Mouse (Mus musculus) lung, adult 2 months (tissue): ENCODE data around the gene Rab6a. TPM values are rescaled to one million over a fixed set of nuclear protein-coding genes. Genes with fewer than 3 reads are reported as not detected.

Experiments
- DNase-seq: peaks from one replicate; pipeline ENCODE4 v3.0.0; 2022
- H3K4me1 ChIP-seq: fragments of 200-500 bp; 2 replicates; pipeline ENCODE4 v1.6.1; 2011; ENCODE audit warnings: low read length; ENCODE audit not compliant: control insufficient read depth, insufficient read depth
- H3K4me3 ChIP-seq: fragments of 200-500 bp; replicated peaks from 2 replicates; pipeline ENCODE3; 2011; ENCODE audit warnings: low read depth, mild to moderate bottlenecking, control low read depth, low read length; ENCODE audit errors: extremely low read depth
- CTCF ChIP-seq: fragments of 200-500 bp; IDR thresholded peaks from 2 replicates; pipeline ENCODE4 v1.5.1; 2011; ENCODE audit warnings: mild to moderate bottlenecking, low read length, control low read depth; ENCODE audit not compliant: insufficient read depth
- POLR2A ChIP-seq: fragments of 200-500 bp; IDR thresholded peaks from 2 replicates; pipeline ENCODE4 v1.6.1; 2011; ENCODE audit warnings: low read depth, mild to moderate bottlenecking, control low read depth, low read length, borderline replicate concordance; ENCODE audit errors: extremely low read depth
- WGBS: fragments of 180-500 bp; shearing (Covaris S2); methylation state at CpG from one replicate; pipeline ENCODE4 v1.1.7; 2018; 5-methylcytosine and 5-hydroxymethylcytosine counted together
- polyA plus RNA-seq: library from polyadenylated mRNA; depleted of rRNA; stranded (reverse); fragments of >200 nt; gene quantifications from 2 replicates; pipeline ENCODE4 v1.2.3, GENCODE M21; 2012; rRNA removed

The Rab6a gene
- polyA plus RNA-seq, 1 experiment: 30.3 TPM

GRCm38 (mm10) chr7:100688471-100688870 is 81.3 kb downstream of the Rab6a start:
- Histone ChIP-seq H3K4me1 (no peaks in the 10 kb centered on the region), H3K4me3 (no peak overlapping the region)
- TF ChIP-seq POLR2A (no peak), CTCF (no peak)
- WGBS: 80% methylated on average over 7 of the region's 7 CpGs
- no peak for DNase-seq

Other genes starting within 250 kb of the Rab6a start
- 14.7 and 16.6 TPM in 2 replicates for gene C2cd3, start 235.2 kb upstream of the Rab6a start, polyA plus RNA-seq
- gene Ppme1, start 235.1 kb upstream of the Rab6a start, polyA plus RNA-seq: 77.0 and 93.3 TPM in 2 replicates
- 5.0 and 7.8 TPM in 2 replicates for gene Ucp3, start 134.4 kb upstream of the Rab6a start, polyA plus RNA-seq
- gene Ucp2, start 114.1 kb upstream of the Rab6a start, polyA plus RNA-seq: 467 and 695 TPM in 2 replicates
- 8.3 and 15.2 TPM in 2 replicates for gene Dnajb13, start 92.5 kb upstream of the Rab6a start, polyA plus RNA-seq
- 8.5 and 9.0 TPM in 2 replicates for gene Coa4, start 70.3 kb upstream of the Rab6a start, polyA plus RNA-seq
- 5.9 and 10.4 TPM in 2 replicates for gene Mrpl48, start 891 bp downstream of the Rab6a start, polyA plus RNA-seq
- gene Plekhb1, start 55.0 kb downstream of the Rab6a start, polyA plus RNA-seq: 181 and 197 TPM in 2 replicates
- 84.8 and 96.6 TPM in 2 replicates for gene Fam168a, start 99.2 kb downstream of the Rab6a start, polyA plus RNA-seq